Mouse (Mus musculus) neural tube, embryonic 10.5 days (tissue): Measurements from ENCODE around the gene Atxn7l3.

Experiments used
- DNase-seq: peaks from one replicate; pipeline ENCODE4 v3.0.0-alpha.2; 2017; ENCODE audit warnings: low spot score; ENCODE audit errors: extremely low spot score

The Atxn7l3 gene

DNA sequence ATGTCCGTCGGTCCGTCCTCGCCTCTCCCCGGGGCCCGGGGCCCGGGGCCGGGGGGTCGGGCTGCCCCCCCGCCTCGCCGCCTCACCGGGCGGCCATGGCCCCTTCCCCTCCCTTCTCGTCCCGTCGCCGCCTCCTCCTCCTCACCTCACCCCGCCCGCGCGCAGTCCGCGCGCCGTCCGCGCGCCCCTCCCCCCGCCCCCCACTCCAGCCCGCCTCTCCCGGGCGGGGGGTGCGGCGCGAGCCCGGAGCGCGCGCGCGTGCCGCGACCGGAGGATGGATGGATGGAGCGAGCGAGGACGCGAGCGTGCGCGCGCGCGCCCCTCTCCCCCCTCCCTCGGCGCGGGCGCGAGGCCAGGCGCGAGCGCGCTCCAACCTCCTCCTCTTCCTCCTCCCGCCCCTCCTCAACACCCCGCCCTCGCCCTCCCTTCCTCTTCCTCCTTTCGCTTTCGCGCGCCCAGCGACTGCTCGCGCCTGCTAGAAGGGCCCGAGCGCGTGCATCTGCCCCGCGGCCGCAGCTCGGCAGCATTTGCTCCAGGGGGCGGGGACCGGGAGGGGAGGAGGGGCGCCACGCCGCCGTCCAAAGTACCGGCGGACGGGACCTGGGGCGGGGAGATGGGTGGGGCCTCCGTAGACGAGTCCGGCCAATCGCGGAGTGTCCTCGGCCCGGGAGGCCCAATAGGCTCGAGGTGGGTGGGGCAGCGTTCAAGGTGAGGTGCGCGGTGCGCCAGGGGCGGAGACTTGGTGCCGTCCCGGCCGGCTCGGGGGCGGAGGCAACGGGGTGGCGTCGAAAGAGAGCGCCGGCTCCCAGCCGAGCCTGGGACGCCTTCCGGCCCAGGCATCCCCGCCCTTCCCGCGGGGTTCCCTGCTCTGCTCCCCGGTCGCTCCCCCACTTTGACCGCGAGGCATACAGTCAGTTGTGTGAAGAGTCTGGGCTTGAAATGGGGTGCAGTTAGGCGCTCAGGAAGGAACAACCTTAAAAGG lies at the start of gene Atxn7l3:
Gene Atxn7l3 (minus strand): TSS at position 141 of the 982 bp plus-strand sequence.
- DNase-seq: peak; percentile 97

- DNase-seq: no peak
These were observed 48.0 kb upstream of the Atxn7l3 start for GRCm38 (mm10) chr11:102344458-102344857.

DNA sequence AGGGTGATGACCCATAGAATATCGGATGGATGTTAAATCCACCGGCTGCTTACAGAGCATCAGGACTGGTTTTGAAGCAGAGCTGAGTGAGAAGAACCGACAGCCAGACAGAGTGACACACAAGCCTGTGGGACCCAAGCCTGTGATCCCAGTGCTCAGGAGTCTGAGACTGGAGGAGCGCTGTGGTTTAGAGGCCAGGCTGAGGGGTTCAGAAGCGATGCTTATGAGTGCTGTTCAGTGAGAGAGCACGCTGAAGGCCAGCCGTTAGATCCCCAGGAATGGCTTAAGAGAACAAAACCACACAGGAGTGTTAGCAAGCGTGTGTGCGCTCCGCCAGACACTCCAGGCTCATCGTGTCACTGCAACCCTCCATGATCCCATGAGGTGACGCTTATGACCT lies 46.3 kb upstream of the Atxn7l3 start:
- no peak for DNase-seq

DNA sequence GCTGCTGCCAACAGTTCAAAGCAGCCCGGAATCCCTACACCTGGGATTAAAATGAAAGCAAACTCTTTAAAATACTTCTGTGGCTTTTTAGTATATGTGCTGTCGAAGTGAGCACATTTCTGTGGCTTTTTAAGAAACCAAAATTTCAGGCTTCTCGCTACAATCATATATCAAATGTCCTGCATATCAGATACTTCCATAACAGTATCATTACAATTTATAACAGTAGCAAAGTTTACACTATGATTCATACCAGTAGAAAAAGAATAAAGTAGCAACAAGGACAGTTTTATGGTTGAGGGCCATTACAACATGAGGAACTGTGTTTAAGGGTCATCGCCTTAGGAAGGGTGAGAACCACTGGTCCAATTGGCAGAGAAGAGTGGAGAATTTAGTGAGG lies 44.7 kb upstream of the Atxn7l3 start:
- DNase-seq: no peak

- DNase-seq: no peak
These were observed 43.2 kb upstream of the Atxn7l3 start for GRCm38 (mm10) chr11:102339624-102340023.

- DNase-seq: no peak
These were observed 42.8 kb upstream of the Atxn7l3 start for GRCm38 (mm10) chr11:102339195-102339594.

- DNase-seq: no peak
These were observed 42.1 kb upstream of the Atxn7l3 start for GRCm38 (mm10) chr11:102338561-102338960.

DNA sequence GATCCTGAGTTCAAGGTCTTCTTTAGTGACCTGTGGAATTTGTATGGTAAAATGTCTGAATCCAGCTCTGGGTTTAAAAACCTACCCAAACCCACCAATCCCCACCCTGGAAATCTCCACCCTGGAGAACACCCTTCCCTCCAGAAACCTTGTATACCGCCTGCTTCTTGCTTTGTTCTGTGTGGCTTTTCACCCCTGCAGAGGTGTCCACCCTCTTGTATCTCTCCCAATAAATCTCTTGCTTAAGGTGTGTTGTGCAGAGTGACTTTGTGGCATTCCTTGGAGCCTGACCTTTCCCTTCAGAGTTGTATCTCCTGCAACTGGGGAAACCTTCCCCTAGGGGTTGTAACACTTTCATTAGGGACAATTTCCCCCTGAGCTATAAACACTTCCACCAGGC lies 41.5 kb upstream of the Atxn7l3 start:
- no peak for DNase-seq

DNA sequence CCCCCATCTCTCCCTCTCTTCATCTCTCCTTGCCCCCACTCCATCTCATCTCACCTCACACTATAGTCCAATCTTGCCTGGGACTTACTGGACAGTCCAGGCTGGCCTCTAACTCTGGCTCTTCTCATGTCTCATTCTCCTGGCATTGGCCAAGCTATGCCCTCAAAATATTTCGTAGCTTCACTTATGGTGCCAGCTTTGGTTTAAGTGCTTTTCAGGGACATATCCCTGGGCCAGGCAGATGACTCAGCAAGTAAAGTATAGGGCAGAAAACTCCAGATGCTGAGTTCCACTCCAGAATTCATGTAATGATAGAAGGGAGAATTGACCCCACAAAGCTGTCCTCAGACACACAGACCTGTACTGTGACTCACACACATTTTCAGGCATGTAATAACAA lies 39.8 kb upstream of the Atxn7l3 start:
- no peak for DNase-seq

DNA sequence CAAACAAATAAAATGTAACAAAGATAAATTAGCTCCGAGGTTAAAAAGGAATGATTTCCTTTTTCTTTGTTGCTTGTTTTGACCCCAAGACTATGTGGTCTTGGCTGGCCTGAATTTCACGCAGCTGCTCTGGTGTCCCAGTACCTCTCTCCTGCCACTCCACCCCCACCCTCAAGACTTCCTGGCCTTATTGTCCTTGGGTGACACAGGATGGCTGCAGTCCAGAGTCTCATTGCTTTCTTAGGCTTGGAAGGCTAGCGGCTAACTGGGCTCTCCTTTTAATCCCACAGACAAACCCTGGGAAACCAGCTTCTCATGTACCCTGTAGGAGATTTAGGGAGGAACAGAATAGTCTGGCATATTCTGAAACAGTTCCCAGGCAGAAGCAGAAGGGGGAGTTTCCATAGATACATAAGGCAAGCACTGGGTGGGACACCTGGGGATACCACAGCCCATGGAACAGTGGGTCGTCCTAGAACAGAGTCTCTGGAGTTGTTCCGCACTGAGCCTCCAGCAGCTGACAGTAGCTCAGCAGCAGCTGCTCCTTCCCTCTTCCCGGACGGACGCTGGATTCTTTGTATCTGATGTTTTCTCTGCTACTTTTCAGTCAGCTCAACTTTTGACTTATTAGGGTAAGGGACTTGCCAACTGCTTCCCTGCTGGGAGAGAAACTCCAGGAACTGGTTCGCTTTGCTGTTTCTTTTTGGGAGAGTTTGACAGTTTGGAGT lies 38.7 kb upstream of the Atxn7l3 start:
- no peak for DNase-seq

DNA sequence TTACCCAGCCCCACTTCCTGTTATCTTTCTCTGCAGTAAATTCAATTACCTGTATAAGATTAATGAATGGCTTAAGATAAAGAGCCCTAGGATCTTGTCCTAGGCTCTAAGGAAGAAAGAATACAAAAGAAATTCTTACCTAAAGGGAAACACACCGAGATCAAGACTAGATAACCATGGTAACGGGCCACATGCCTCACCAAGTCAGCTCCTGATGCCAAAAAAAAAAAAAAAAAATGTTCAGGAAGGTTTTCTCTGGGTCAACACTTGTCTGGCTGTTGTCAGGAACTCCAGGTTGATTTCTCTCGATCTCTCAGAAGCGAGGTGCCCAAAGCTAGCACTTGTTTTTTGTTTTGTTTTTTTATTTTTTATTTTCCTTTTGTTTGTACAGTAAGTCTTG lies 37.6 kb upstream of the Atxn7l3 start:
- DNase-seq: no peak

DNA sequence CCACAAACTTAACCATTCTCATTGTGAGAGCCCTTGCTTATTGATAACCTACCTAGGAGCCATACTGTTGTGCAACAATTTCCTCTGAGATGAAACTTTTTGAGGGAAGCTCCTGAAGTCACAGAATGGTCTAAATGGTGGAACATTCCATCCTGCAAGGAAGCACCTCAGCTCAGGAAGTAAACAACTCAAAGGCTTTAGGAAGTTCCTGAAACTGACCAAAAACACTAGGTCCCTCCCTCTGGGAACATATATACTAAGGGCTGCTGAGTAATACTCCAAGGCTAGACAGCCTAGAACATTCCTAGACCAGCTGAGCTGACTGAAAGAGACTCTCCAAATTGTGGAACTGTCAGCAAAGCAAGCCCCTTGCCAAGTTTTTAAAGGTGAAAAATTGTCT lies 36.6 kb upstream of the Atxn7l3 start:
- DNase-seq: no peak

DNA sequence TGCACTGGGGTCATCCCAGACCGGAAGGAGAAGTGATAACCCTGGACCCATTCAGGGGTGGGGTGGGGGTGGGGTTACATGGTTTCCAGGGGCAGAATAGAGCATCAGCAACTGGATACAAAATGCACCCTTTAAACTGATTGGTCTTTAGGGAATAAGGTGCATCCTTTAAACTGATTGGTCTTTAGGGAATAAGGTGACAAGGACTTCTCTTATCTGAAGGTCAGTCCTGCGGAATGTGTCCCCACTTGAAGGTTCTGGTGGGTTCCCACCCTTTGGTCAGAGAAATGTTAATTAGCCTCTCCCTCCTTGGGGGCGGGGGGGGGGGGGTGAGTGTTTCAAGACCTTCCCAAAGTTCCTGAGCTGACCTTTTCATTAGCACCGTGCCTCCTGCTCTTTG lies 35.4 kb upstream of the Atxn7l3 start:
- DNase-seq: no peak

DNA sequence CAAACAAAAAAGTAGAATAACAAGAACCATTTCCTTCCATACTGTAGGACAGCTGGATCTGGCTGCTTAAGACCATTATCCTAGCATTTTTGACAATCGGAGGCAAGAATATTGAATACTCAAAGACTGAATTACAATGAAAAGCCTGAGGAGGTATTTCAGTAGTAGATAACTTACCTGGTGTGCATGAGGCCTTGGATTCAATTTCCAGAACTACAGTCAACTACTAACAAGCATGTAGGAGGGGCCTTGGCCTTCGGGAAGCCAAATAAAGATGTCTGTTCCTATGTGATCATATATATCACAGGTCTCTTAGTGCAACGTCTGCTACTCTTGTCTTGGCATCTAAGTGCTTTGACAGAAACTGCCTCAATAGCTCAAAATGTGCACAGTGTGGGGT lies 33.6 kb upstream of the Atxn7l3 start:
- DNase-seq: no peak

- no peak for DNase-seq
These were observed 33.1 kb upstream of the Atxn7l3 start for GRCm38 (mm10) chr11:102329518-102329917.

GRCm38 (mm10) chr11:102327839-102328238 lies 31.4 kb upstream of the Atxn7l3 start:
- DNase-seq: no peak

DNA sequence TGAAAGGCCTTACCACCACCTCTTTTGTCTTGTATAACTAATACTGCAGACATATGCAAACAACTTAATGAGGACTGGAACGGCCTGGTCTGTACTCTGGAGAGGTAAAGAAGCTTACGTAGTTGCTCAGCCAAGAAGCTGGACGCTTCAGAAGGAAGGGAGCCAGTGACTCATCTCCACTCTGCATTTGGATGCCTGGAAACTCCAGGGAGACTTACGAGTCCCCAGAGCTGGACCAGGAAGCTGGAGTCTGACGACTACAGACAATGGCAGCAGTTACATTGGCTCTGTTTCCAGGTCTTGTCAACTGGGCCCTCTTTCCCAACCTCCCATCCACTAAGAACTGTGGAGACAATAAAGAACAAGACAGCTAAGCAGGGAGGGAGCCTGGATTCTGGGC lies 30.8 kb upstream of the Atxn7l3 start:
- DNase-seq: no peak

GRCm38 (mm10) chr11:102323516-102323915 lies 27.1 kb upstream of the Atxn7l3 start:
- no peak for DNase-seq

GRCm38 (mm10) chr11:102321931-102322330 lies 25.5 kb upstream of the Atxn7l3 start:
- DNase-seq: no peak

DNA sequence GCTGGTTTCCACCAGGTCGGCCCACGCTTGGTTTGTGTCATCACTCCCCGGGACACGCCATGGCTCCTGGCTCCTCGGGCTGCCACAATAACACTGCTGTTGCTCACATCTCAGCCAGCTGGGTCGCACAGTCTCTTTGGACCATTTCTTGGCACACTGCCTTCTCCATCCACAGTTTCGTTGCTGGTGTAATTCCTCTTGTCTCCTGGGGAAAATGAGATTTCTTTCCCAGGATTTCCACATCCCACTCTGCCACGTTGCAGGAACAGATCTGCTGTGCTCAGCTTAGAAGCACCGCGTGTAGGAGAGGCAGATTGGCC lies 24.2 kb upstream of the Atxn7l3 start:
- no peak for DNase-seq

DNA sequence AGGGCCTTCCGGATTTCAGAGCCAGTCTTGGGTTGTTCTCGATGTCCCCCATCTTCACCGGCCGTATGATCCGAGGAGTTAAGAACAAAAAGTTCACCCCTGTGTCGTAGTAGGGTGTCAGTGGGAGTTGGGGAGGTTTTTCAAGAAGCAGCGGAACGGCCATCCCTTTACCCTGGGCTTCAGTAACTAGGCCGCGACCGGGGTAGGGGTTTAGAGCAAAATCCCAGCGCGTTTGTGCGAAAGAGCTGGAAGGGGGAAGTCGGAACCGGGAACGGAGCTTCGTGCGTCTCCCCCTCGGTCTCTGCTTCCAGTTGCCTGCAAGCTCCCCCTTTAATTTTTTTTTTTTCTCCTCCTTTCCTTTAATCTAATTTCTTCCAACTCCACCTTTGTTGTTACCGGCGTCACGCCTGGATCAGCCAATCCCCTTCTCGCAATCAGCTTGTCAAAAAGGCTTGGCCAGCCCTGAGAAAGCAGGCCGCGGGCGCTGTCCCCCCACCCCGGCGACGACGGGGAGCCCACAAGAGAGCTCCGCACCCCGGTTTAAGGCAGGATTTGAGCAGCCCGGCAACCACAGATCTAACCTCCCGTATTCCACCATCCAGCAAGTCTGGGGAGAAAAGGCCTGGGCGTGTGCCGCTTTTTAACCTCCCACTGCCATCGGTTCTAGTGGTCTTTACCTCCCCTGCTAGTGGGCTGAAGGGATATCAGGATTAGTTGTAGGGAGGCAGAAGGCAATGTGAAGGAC lies 23.7 kb upstream of the Atxn7l3 start:
- DNase-seq: peak; percentile 79

GRCm38 (mm10) chr11:102319410-102319792 lies 23.0 kb upstream of the Atxn7l3 start, which contains the start of gene Ubtf:
Ubtf (minus strand) TSS chr11:102319742.
- peak; percentile 83 for DNase-seq
